In genomic region chr4:97771426-97771825, GRCm38 (mm10) we compare ENCODE assay signal across 8 mouse cellular contexts. TPM values are rescaled to one million over a fixed set of nuclear protein-coding genes. Genes with fewer than 3 reads are reported as not detected.
DNase-seq lines count a peak whose midpoint lies in the region; ATAC-seq and TF ChIP-seq lines count a peak whose summit lies in the region.

No protein-coding gene starts in this region.

- H3K27me3 ChIP-seq in heart, embryonic 15.5 days: no peaks in the 10 kb centered on the region
- H3K27me3 ChIP-seq in ES-Bruce4 (ENCODE audit: control insufficient read depth, insufficient read depth, low read length, poor library complexity, severe bottlenecking): peaks cover 13% of the 10 kb centered on the region
- no peaks in the 10 kb centered on the region for H3K27me3 ChIP-seq in forebrain, embryonic 14.5 days (replicated peaks; ENCODE audit: control insufficient read depth, insufficient read depth, low read length)
- H3K27me3 ChIP-seq in liver, embryonic 16.5 days (ENCODE audit: control insufficient read depth, insufficient read depth, low read depth, low read length): peaks cover 16% of the 10 kb centered on the region

- peak overlapping the region; percentile 94 for H3K27ac ChIP-seq in heart, embryonic 15.5 days
- H3K27ac ChIP-seq in ES-Bruce4 (ENCODE audit: insufficient read depth, low read length): no peak overlapping the region
- peak overlapping the region; percentile 91 for H3K27ac ChIP-seq in forebrain, embryonic 14.5 days (ENCODE audit: low read depth, low read length)
- peak overlapping the region; percentile 8; the same call in 1 of the 2 replicates for H3K27ac ChIP-seq in liver, embryonic 16.5 days (ENCODE audit: low read length)

- no peak for ATAC-seq in heart, embryonic 15.5 days (replicated peaks; ENCODE audit: insufficient number of reproducible peaks, insufficient read depth, low FRiP score, low read depth)
- ATAC-seq in forebrain, embryonic 14.5 days: no peak
- ATAC-seq in liver, embryonic 16.5 days (ENCODE audit: low read depth): no peak

- TF ChIP-seq EP300 in ES-Bruce4 (IDR thresholded peaks at IDR 0.05; ENCODE audit: insufficient read depth, low read depth, low read length): no peak

- peak overlapping the region; percentile 80 for H3K4me2 ChIP-seq in heart, embryonic 15.5 days
- peak overlapping the region; percentile 83 for H3K4me2 ChIP-seq in forebrain, embryonic 14.5 days (ENCODE audit: low read length)
- H3K4me2 ChIP-seq in liver, embryonic 16.5 days (ENCODE audit: low read depth, low read length): peak overlapping the region; percentile 56

- no peaks in the 10 kb centered on the region for H3K9me3 ChIP-seq in heart, embryonic 15.5 days (replicated peaks)
- no peaks in the 10 kb centered on the region for H3K9me3 ChIP-seq in ES-Bruce4 (replicated peaks; ENCODE audit: control insufficient read depth, insufficient read depth, low read length, poor library complexity, severe bottlenecking)
- H3K9me3 ChIP-seq in forebrain, embryonic 14.5 days (replicated peaks; ENCODE audit: control insufficient read depth, low read length): no peaks in the 10 kb centered on the region
- H3K9me3 ChIP-seq in liver, embryonic 16.5 days (replicated peaks; ENCODE audit: control insufficient read depth, low read length): no peaks in the 10 kb centered on the region

- WGBS in heart, embryonic 15.5 days: 10% methylated on average over 5 of the region's 5 CpGs
- 9% methylated on average over 5 of the region's 5 CpGs for WGBS in forebrain, embryonic 14.5 days
- 15% methylated on average over 5 of the region's 5 CpGs for WGBS in liver, embryonic 16.5 days (ENCODE audit: insufficient replicate concordance)

- peaks cover 21% of the 10 kb centered on the region for H3K4me1 ChIP-seq in heart, embryonic 15.5 days (replicated peaks)
- no peaks in the 10 kb centered on the region for H3K4me1 ChIP-seq in ES-Bruce4 (ENCODE audit: control insufficient read depth, insufficient read depth, low read length)
- H3K4me1 ChIP-seq in forebrain, embryonic 14.5 days (ENCODE audit: control insufficient read depth, insufficient read depth, low read length): peaks cover 24% of the 10 kb centered on the region
- H3K4me1 ChIP-seq in liver, embryonic 16.5 days (ENCODE audit: control insufficient read depth, low read depth, low read length): peaks cover 4% of the 10 kb centered on the region; the same call in 1 of the 2 replicates

- no peak for DNase-seq in heart, adult 8-10 months (ENCODE audit: low spot score)
- DNase-seq in forebrain, embryonic 14.5 days (ENCODE audit: low spot score): no peak
- DNase-seq in urinary bladder, postnatal 10 days (ENCODE audit: low spot score): no peak
- DNase-seq in MN1 (ENCODE audit: low spot score): no peak
- DNase-seq in thymus, postnatal 0 days (ENCODE audit: low spot score): no peak

- no peak for TF ChIP-seq POLR2A in ES-Bruce4 (IDR thresholded peaks at IDR 0.05; ENCODE audit: insufficient read depth, low read length)

- H3K9ac ChIP-seq in heart, embryonic 15.5 days: peak overlapping the region; percentile 49
- peak overlapping the region; percentile 46 for H3K9ac ChIP-seq in ES-Bruce4 (ENCODE audit: low read depth, poor library complexity, severe bottlenecking)
- peak overlapping the region; percentile 65 for H3K9ac ChIP-seq in forebrain, embryonic 14.5 days (ENCODE audit: low read length)
- peak overlapping the region; percentile 5; the same call in 1 of the 2 replicates for H3K9ac ChIP-seq in liver, embryonic 16.5 days (ENCODE audit: low read depth, low read length)

- no peak for TF ChIP-seq CTCF in ES-Bruce4 (IDR thresholded peaks at IDR 0.05; ENCODE audit: low read depth, low read length)

- H3K36me3 ChIP-seq in heart, embryonic 15.5 days: no peaks in the 10 kb centered on the region
- H3K36me3 ChIP-seq in ES-Bruce4 (ENCODE audit: control insufficient read depth, insufficient read depth, low read length, poor library complexity, severe bottlenecking): no peaks in the 10 kb centered on the region
- H3K36me3 ChIP-seq in forebrain, embryonic 14.5 days (ENCODE audit: control insufficient read depth, insufficient read depth, low read length): no peaks in the 10 kb centered on the region
- no peaks in the 10 kb centered on the region for H3K36me3 ChIP-seq in liver, embryonic 16.5 days (ENCODE audit: control insufficient read depth, insufficient read depth)

- peak overlapping the region; percentile 51 for H3K4me3 ChIP-seq in heart, embryonic 15.5 days
- peak overlapping the region; percentile 80; the same call in 1 of the 2 replicates for H3K4me3 ChIP-seq in ES-Bruce4 (ENCODE audit: low read depth, low read length)
- H3K4me3 ChIP-seq in forebrain, embryonic 14.5 days (ENCODE audit: low read depth, low read length): peak overlapping the region; percentile 42
- peak overlapping the region; percentile 60 for H3K4me3 ChIP-seq in liver, embryonic 16.5 days (ENCODE audit: low read depth, low read length)

RNA-seq across cellular contexts. Expression of gene Nfia, which starts 1.1 kb away (rescaled TPM):
- polyA plus RNA-seq in heart, embryonic 15.5 days (2015; fragmentation: Nextera tagmentation; extraction: Ambion mirVana): 46.8 and 47.9 TPM in 2 replicates
- total RNA-seq in heart, adult 8-10 months (2022): 100 to 1,000 TPM; 109 to 137 (median 121) TPM
- 1.4 and 2.0 TPM in 2 replicates for polyA plus RNA-seq in ES-Bruce4 (2011; ENCODE audit: insufficient read depth, insufficient read length, low read depth, missing spikeins)
- 71.5 and 85.9 TPM in 2 replicates for polyA plus RNA-seq in forebrain, embryonic 14.5 days (2014; fragmentation: Nextera tagmentation; extraction: Ambion mirVana)
- 4.2 and 5.7 TPM in 2 replicates for polyA plus RNA-seq in liver, embryonic 16.5 days (2015; fragmentation: Nextera tagmentation; extraction: Ambion mirVana)
- polyA plus RNA-seq in thymus, postnatal 0 days (2015; fragmentation: Nextera tagmentation; extraction: Ambion mirVana): 16.5 and 18.7 TPM in 2 replicates

RNA-seq across cellular contexts. Expression of gene E130114P18Rik, which starts 6.5 kb away (rescaled TPM):
- polyA plus RNA-seq in heart, embryonic 15.5 days (2015; fragmentation: Nextera tagmentation; extraction: Ambion mirVana): 0.25 and 0.30 TPM in 2 replicates
- under 1 TPM in 2 of 4 experiments, not detected in 2; 0.23 to 0.41 TPM for total RNA-seq in heart, adult 8-10 months (2022)
- polyA plus RNA-seq in ES-Bruce4 (2011; ENCODE audit: insufficient read depth, insufficient read length, low read depth, missing spikeins): not detected in 2 replicates
- 48.7 and 62.9 TPM in 2 replicates for polyA plus RNA-seq in forebrain, embryonic 14.5 days (2014; fragmentation: Nextera tagmentation; extraction: Ambion mirVana)
- polyA plus RNA-seq in liver, embryonic 16.5 days (2015; fragmentation: Nextera tagmentation; extraction: Ambion mirVana): 0.08 TPM in 1 of 2 replicates, not detected in the other
- 0.54 and 0.79 TPM in 2 replicates for polyA plus RNA-seq in thymus, postnatal 0 days (2015; fragmentation: Nextera tagmentation; extraction: Ambion mirVana)

Comparison
In these comparisons a context has a peak if more than half of its experiments do, and no peak if none do; other contexts are left out.
1. H3K9ac ChIP-seq: peak in every context shown above with its lines; median percentile 65 in forebrain, embryonic 14.5 days; 49 in heart, embryonic 15.5 days; 46 in ES-Bruce4; 5 in liver, embryonic 16.5 days.
2. RNA of gene E130114P18Rik, which starts 6.5 kb away (polyA plus RNA-seq): 48.7 to 62.9 TPM in forebrain, embryonic 14.5 days; 0.54 to 0.79 TPM in thymus, postnatal 0 days, 0.25 to 0.30 TPM in heart, embryonic 15.5 days, 0.08 TPM in liver, embryonic 16.5 days and not detected in ES-Bruce4; every median in the first group is over 10 times any median in the second.
3. Peak in every context shown above with its lines, with median percentiles within 50 percentile points of each other: H3K4me2 ChIP-seq and H3K4me3 ChIP-seq.